Mouse (Mus musculus): ENCODE results near the gene Caly.

- TF ChIP-seq CTCF (IDR thresholded peaks at IDR 0.05; ENCODE audit: control insufficient read depth, insufficient read depth, insufficient replicate concordance, low read depth, low read length) (no peak), POLR2A (IDR thresholded peaks at IDR 0.05; ENCODE audit: control insufficient read depth, low read depth, low read length) (no peak)
These were observed 36.8 kb downstream of the Caly start for GRCm38 (mm10) chr7:140045546-140045945.
